Mouse (Mus musculus): ENCODE measurements at regions not wholly inside any gene's neighbourhood (a gene's known extent, or its start where the extent isn't known, plus 50 kb on each side); places are given as distances from the start of the nearest gene placed in this dataset.

- intact Hi-C loops (cut with DNase I): no loop called here
Measured at GRCm38 (mm10) chr8:30946154-30947065, 2482.1 kb upstream of the 5930422O12Rik start.

DNA sequence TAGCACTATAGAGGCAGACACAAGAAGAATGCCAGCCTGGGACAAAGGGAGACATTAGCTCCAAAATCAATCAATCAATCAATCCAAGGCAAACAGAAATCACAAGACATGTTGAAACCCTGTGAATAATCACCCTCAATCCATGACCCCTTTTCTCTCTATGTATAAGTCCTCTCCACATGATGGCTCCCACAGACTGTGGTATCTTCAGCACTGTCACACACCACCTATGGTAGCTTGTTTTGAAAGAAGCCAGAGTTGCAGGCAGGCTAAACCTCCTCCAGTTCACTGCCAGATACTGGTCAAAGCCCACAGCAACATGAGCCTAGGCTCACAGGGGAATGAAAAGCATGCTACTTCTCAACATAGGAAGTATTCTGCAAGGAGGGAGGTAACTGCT lies 2475.7 kb upstream of the 5930422O12Rik start:
- intact Hi-C loops (cut with DNase I): no loop called here

DNA sequence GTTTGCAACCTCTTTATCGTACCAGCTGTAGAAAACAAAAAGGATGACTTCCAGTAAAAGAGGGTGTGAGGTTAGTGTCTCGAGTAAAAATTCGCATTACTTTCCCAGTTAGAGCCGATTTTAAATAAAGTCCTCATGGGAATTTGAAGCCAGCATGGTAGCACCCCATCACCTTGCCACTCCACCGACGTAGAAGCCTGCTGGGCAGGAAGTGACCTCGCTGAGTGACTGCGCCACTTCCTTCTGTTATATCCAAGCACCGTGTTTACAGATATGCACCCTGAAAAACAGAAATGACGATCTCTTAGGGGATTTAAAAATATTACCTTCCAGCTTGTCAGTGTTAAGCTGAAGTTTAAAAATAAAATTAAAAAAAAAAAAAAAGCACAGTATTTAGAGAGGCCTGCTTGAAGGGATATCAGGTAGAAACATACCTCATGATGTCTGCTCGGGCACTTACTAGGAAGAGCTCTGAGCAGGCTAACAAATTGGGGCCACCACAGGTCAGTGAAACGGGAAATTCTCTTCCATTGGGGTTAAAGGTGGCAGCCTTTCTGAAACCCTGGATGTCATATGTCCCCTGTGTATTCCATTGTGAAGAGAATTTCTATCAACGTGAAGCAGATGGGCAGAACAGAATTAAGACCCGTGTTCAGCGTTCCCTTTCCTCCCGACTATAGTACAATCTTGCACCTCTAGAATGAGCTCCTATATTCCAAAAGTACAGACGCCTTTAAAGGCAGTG lies 2468.9 kb upstream of the 5930422O12Rik start:
- intact Hi-C loops (cut with DNase I): no loop called here

- intact Hi-C loops (cut with DNase I): no loop called here
Measured at GRCm38 (mm10) chr8:30960486-30960885, 2468.0 kb upstream of the 5930422O12Rik start.

DNA sequence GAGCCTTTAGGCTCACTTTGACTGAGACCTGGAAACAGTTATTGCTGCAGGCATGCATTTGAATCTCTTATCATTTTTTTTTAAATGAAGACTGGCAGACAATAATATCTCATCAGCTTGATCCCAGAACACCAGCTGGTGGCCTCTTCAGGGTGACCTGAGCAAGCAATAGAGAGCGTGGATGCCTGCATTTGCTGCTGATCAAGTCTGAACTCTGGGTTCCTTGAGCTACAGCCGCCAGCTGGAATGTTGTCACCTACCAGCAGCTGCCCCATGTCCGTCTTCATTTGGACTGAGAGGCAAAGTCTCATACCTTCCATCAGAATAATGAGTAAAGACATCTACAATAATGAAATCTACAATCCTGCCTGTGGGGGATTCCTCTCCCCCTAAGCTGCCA lies 2466.3 kb upstream of the 5930422O12Rik start:
- intact Hi-C loops (cut with DNase I): no loop called here

GRCm38 (mm10) chr8:30982814-30983213 lies 2445.7 kb upstream of the 5930422O12Rik start:
- intact Hi-C loops (cut with DNase I): no loop called here

GRCm38 (mm10) chr8:30988051-30988450 lies 2440.5 kb upstream of the 5930422O12Rik start:
- intact Hi-C loops (cut with DNase I): no loop called here

- intact Hi-C loops (cut with DNase I): no loop called here
Measured at GRCm38 (mm10) chr8:30998657-30999056, 2429.9 kb upstream of the 5930422O12Rik start.

DNA sequence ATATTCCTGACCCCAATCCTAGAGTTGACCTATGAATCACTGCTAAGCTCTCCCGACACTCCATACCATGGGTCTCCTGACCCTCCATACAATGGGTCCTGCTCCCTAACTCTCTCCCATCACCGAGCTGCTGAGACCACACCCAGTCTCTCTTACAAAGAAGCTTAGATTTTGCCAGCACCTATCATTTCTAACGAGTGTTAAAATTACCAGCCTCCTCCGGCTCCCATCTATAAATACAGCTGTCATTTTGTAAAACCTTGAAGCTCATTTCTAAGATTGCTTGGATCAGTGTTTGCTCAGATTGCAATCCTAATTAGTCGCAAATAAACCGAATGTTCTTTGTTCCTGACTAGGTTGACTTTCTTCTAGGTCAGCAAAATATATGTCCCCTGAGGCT lies 2428.4 kb upstream of the 5930422O12Rik start:
- intact Hi-C loops (cut with DNase I): no loop called here

DNA sequence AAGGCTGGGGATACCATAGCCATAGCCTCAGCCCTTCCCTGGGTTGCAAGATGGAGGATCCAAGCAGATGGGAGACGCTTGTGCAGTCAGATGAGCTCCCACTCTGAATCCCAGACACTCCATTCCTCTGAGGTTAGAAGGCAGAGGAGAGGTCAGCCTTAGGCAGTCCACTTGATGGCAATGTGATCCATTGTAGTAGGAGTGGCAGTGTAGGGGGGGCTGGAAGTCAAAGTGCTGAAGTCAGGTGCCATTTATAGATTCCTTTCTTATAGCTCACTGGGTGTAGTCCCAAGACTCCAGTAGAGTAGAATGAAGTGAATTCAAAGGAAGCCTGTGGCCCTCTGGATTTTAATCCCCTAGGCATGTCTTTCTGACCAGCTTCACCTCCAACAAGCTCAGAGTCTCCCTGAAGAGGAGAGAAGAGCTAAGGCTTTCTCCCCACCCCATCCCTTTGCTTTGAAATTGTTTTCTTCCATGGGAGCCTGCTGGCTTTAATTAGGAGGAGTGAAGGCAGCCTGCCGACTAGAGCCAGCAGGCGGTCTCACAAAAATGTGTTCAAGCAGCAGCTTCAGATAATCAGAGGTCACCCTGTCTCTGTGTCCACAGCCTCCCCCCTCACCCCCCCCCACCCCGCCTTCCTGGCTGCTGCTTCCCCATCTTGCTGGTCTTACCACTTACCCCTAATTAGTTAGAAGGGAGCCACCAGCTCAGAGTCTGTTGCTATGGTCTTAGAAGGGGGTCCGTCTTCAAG lies 2426.4 kb upstream of the 5930422O12Rik start:
- intact Hi-C loops (cut with DNase I): no loop called here

GRCm38 (mm10) chr8:31008309-31008708 lies 2420.2 kb upstream of the 5930422O12Rik start:
- intact Hi-C loops (cut with DNase I): no loop called here

- intact Hi-C loops (cut with DNase I): no loop called here
Measured at GRCm38 (mm10) chr8:31012068-31012467, 2416.4 kb upstream of the 5930422O12Rik start.

DNA sequence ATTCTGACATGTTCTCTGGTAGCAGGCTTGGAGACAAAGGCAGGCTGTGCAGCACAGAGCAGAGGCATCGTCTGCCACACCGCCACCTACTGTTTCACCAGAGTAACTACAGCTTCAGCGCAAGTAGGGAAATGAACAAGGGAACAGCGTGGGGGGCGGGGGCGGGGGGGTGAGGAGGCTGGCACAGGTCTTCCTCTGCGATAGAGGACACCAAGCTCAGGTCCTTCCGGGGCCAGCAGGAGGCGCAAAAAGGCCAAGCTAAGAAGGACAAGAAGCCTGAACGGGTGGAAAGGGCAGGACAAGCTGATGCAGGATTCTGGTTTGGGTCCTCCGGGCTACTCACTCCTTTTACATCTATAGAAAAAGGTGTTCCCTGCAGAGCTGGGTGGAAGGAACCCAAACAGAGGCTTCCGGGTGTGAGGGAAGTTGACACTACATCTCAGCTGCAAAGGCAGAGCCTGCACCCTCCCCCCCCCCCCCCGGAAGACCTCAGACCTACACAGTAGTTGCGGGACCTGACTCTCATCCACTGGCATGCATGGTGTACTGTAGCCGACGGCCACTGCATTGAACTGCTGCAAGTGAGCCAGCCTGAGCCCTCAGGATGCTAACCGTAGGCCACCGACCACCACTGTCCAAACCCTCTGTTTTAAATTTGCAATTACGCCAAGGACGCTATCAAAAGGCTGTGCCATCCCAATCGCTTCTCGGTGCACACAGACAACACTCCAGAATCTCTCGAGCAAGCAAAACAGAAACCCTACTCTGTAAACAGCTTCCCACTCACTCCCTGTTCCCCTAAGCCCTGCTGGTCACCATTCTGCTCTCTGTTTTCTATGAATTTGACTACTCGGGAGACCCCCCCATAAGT lies 2396.6 kb upstream of the 5930422O12Rik start:
- intact Hi-C loops (cut with DNase I): loop anchor here (10.0 kb wide), 2 partner anchors 187 to 507 kb away; no protein-coding TSS in a partner anchor

DNA sequence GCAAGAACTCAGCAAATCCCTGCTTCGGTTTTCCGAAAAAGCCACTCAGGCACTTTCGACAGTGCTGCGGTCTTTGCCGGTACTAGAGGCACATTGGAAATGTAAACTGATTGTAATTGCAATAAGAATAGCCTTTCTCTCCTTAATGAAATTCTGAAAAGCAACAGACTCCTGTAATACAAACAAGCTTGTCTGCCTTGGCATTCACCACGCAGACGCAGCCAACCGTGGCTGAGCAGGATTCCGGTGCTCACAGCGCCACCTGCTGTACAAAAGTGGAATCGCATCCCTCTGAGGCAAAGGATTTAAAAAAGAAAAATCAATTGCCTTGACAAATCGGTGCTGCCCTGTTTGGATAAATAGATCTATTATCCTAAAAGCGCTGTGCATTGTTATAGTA lies 2395.2 kb upstream of the 5930422O12Rik start:
- intact Hi-C loops (cut with DNase I): loop anchor here (10.0 kb wide), 2 partner anchors 188 to 508 kb away; no protein-coding TSS in a partner anchor

- intact Hi-C loops (cut with DNase I): loop anchor here (10.0 kb wide), 2 partner anchors 192 to 512 kb away; no protein-coding TSS in a partner anchor
Measured at GRCm38 (mm10) chr8:31036892-31037291, 2391.6 kb upstream of the 5930422O12Rik start.
